Mouse (Mus musculus) limb, embryonic 14.5 days (tissue): ENCODE data around the gene Hspb7. TPM values are rescaled to one million over a fixed set of nuclear protein-coding genes. Genes with fewer than 3 reads are reported as not detected.

Experiments used
- ATAC-seq: fragments of 200-750 bp; cut with Nextera tagmentation; 2 replicates; pipeline ENCODE4 v1.8.0; 2017; ENCODE audit warnings: low read depth, moderate number of reproducible peaks, moderate TSS enrichment; ENCODE audit not compliant: low FRiP score
- DNase-seq: peaks from one replicate; pipeline ENCODE4 v3.0.0-alpha.2; 2015; ENCODE audit warnings: low spot score
- H3K27ac ChIP-seq: fragments of 300-500 bp; sonication (generic); replicated peaks from 2 replicates; pipeline ENCODE4 v1.5.1; 2014; ENCODE audit warnings: low read depth, mild to moderate bottlenecking, low read length, moderate library complexity, mixed read lengths
- H3K27me3 ChIP-seq: fragments of 300-500 bp; sonication (generic); 2 replicates; pipeline ENCODE4 v1.6.1; 2014; ENCODE audit warnings: low read length, mixed read lengths; ENCODE audit not compliant: control insufficient read depth, insufficient read depth
- H3K36me3 ChIP-seq: fragments of 300-500 bp; sonication (generic); 2 replicates; pipeline ENCODE4 v1.6.1; 2014; ENCODE audit warnings: mild to moderate bottlenecking, low read length, moderate library complexity, mixed read lengths; ENCODE audit not compliant: control insufficient read depth, insufficient read depth
- H3K4me1 ChIP-seq: fragments of 300-500 bp; sonication (generic); 2 replicates; pipeline ENCODE4 v1.6.1; 2014; ENCODE audit warnings: antibody characterized with exemption, low read length, mixed read lengths; ENCODE audit not compliant: control insufficient read depth, insufficient read depth
- H3K4me2 ChIP-seq: fragments of 300-500 bp; sonication (generic); replicated peaks from 2 replicates; pipeline ENCODE4 v1.6.1; 2014; ENCODE audit warnings: low read depth, mild to moderate bottlenecking, low read length, moderate library complexity; ENCODE audit not compliant: severe bottlenecking
- H3K4me3 ChIP-seq: fragments of 300-500 bp; sonication (generic); replicated peaks from 2 replicates; pipeline ENCODE4 v1.5.1; 2014; ENCODE audit warnings: low read length
- H3K9ac ChIP-seq: fragments of 300-500 bp; sonication (generic); 2 replicates; pipeline ENCODE4 v1.6.1; 2014; ENCODE audit warnings: mild to moderate bottlenecking, low read depth, low read length, moderate library complexity; ENCODE audit not compliant: severe bottlenecking
- H3K9me3 ChIP-seq: fragments of 300-500 bp; sonication (generic); 2 replicates; pipeline ENCODE4 v1.6.1; 2016; ENCODE audit warnings: low read length; ENCODE audit not compliant: control insufficient read depth
- POLR2A ChIP-seq: fragments of 200-500 bp; IDR thresholded peaks from 2 replicates; pipeline ENCODE4 v1.8.0; 2012; ENCODE audit warnings: inconsistent platforms, mild to moderate bottlenecking, moderate library complexity, borderline replicate concordance; ENCODE audit not compliant: insufficient read depth, insufficient read length; ENCODE audit errors: extremely low read depth
- WGBS: fragments of 180-500 bp; shearing (Covaris S2); extraction: QIAGEN DNeasy Blood & Tissue Kit; methylation state at CpG from one replicate; pipeline ENCODE4 v1.1.7; 2014; 5-methylcytosine and 5-hydroxymethylcytosine counted together
- polyA plus RNA-seq, 2 experiments: library from polyadenylated mRNA; depleted of rRNA in 1 of 2; stranded (reverse) in 1 of 2; unstranded in 1 of 2; fragments of >200 nt; fragmentation: Nextera tagmentation in 1 of 2; extraction: Ambion mirVana in 1 of 2; gene quantifications; 2 replicates each; pipeline versions ENCODE4 v1.2.1 to v1.2.3; 2012 to 2014

The Hspb7 gene
- polyA plus RNA-seq, 2 experiments, result 1.3 to 3.2 TPM

- H3K27me3 ChIP-seq, result no peaks in the 10 kb centered on the region
- no peaks in the 10 kb centered on the region for H3K4me1 ChIP-seq
- no peak overlapping the region for H3K9ac ChIP-seq
- no peak for TF ChIP-seq POLR2A
- H3K27ac ChIP-seq, result no peak overlapping the region
- ATAC-seq (no peak), DNase-seq (no peak)
- no peak overlapping the region for H3K4me3 ChIP-seq
- 87% methylated on average over 32 of the region's 32 CpGs for WGBS
- no peak overlapping the region for H3K4me2 ChIP-seq
- peaks cover 98% of the 10 kb centered on the region for H3K36me3 ChIP-seq
- H3K9me3 ChIP-seq, result no peaks in the 10 kb centered on the region
Observed at GRCm38 (mm10) chr4:141472641-141473321, 52.2 kb downstream of the Hspb7 start.

- no peak overlapping the region for H3K4me3 ChIP-seq
- no peaks in the 10 kb centered on the region for H3K4me1 ChIP-seq
- no peak overlapping the region for H3K4me2 ChIP-seq
- H3K27me3 ChIP-seq, result no peaks in the 10 kb centered on the region
- no peak overlapping the region for H3K27ac ChIP-seq
- WGBS, result 92% methylated on average over 19 of the region's 19 CpGs
- H3K9ac ChIP-seq, result no peak overlapping the region
- H3K36me3 ChIP-seq, result peaks cover 99% of the 10 kb centered on the region
- ATAC-seq (no peak), DNase-seq (no peak)
- H3K9me3 ChIP-seq, result no peaks in the 10 kb centered on the region
- no peak for TF ChIP-seq POLR2A
Observed at GRCm38 (mm10) chr4:141474431-141474830, 53.9 kb downstream of the Hspb7 start.

Other genes with a start within 250 kb of the Hspb7 start
- gene Rsg1, start 206.8 kb upstream of the Hspb7 start, polyA plus RNA-seq (2012; rRNA removed), result 3.6 and 4.2 TPM in 2 replicates
- gene Rsg1, start 206.8 kb upstream of the Hspb7 start, polyA plus RNA-seq (2014; fragmentation: Nextera tagmentation; extraction: Ambion mirVana), result 5.5 and 6.1 TPM in 2 replicates
- 20.4 and 21.8 TPM in 2 replicates for gene Arhgef19, start 181.3 kb upstream of the Hspb7 start, polyA plus RNA-seq (2012; rRNA removed)
- gene Arhgef19, start 181.3 kb upstream of the Hspb7 start, polyA plus RNA-seq (2014; fragmentation: Nextera tagmentation; extraction: Ambion mirVana), result 15.3 and 18.7 TPM in 2 replicates
- gene Epha2, start 119.5 kb upstream of the Hspb7 start, polyA plus RNA-seq (2012; rRNA removed), result 9.4 and 13.1 TPM in 2 replicates
- gene Epha2, start 119.5 kb upstream of the Hspb7 start, polyA plus RNA-seq (2014; fragmentation: Nextera tagmentation; extraction: Ambion mirVana), result 2.2 and 2.4 TPM in 2 replicates
- gene Fam131c, start 52.6 kb upstream of the Hspb7 start, polyA plus RNA-seq (2012; rRNA removed), result 1.2 and 1.8 TPM in 2 replicates
- 1.5 and 1.6 TPM in 2 replicates for gene Fam131c, start 52.6 kb upstream of the Hspb7 start, polyA plus RNA-seq (2014; fragmentation: Nextera tagmentation; extraction: Ambion mirVana)
- 0.75 and 1.3 TPM in 2 replicates for gene Clcnka, start 22.1 kb upstream of the Hspb7 start, polyA plus RNA-seq (2012; rRNA removed)
- 0.36 and 0.61 TPM in 2 replicates for gene Clcnka, start 22.1 kb upstream of the Hspb7 start, polyA plus RNA-seq (2014; fragmentation: Nextera tagmentation; extraction: Ambion mirVana)
- gene Clcnkb, start 4.8 kb upstream of the Hspb7 start, polyA plus RNA-seq (2012; rRNA removed), result 0.21 TPM in 1 of 2 replicates, not detected in the other
- gene Clcnkb, start 4.8 kb upstream of the Hspb7 start, polyA plus RNA-seq (2014; fragmentation: Nextera tagmentation; extraction: Ambion mirVana), result 0.51 TPM in 1 of 2 replicates, not detected in the other
- gene Srarp, start 15.3 kb downstream of the Hspb7 start, polyA plus RNA-seq (2012; rRNA removed), result not detected in 2 replicates
- not detected in 2 replicates for gene Srarp, start 15.3 kb downstream of the Hspb7 start, polyA plus RNA-seq (2014; fragmentation: Nextera tagmentation; extraction: Ambion mirVana)
- gene Zbtb17, start 23.9 kb downstream of the Hspb7 start, polyA plus RNA-seq (2012; rRNA removed), result 48.5 and 55.0 TPM in 2 replicates
- 29.0 and 30.5 TPM in 2 replicates for gene Zbtb17, start 23.9 kb downstream of the Hspb7 start, polyA plus RNA-seq (2014; fragmentation: Nextera tagmentation; extraction: Ambion mirVana)
- 15.9 and 16.2 TPM in 2 replicates for gene Spen, start 117.8 kb downstream of the Hspb7 start, polyA plus RNA-seq (2012; rRNA removed)
- gene Spen, start 117.8 kb downstream of the Hspb7 start, polyA plus RNA-seq (2014; fragmentation: Nextera tagmentation; extraction: Ambion mirVana), result 12.2 and 13.1 TPM in 2 replicates
- 52.2 and 59.7 TPM in 2 replicates for gene Fblim1, start 185.3 kb downstream of the Hspb7 start, polyA plus RNA-seq (2012; rRNA removed)
- 33.7 and 43.2 TPM in 2 replicates for gene Fblim1, start 185.3 kb downstream of the Hspb7 start, polyA plus RNA-seq (2014; fragmentation: Nextera tagmentation; extraction: Ambion mirVana)
- gene Tmem82, start 197.9 kb downstream of the Hspb7 start, polyA plus RNA-seq (2012; rRNA removed), result 0.49 and 0.54 TPM in 2 replicates
- gene Tmem82, start 197.9 kb downstream of the Hspb7 start, polyA plus RNA-seq (2014; fragmentation: Nextera tagmentation; extraction: Ambion mirVana), result 0.21 TPM in 1 of 2 replicates, not detected in the other
- gene Slc25a34, start 203.0 kb downstream of the Hspb7 start, polyA plus RNA-seq (2012; rRNA removed), result 0.16 and 0.26 TPM in 2 replicates
- not detected in 2 replicates for gene Slc25a34, start 203.0 kb downstream of the Hspb7 start, polyA plus RNA-seq (2014; fragmentation: Nextera tagmentation; extraction: Ambion mirVana)
- 51.8 and 67.8 TPM in 2 replicates for gene Plekhm2, start 244.1 kb downstream of the Hspb7 start, polyA plus RNA-seq (2012; rRNA removed)
- gene Plekhm2, start 244.1 kb downstream of the Hspb7 start, polyA plus RNA-seq (2014; fragmentation: Nextera tagmentation; extraction: Ambion mirVana), result 4.9 and 6.4 TPM in 2 replicates